ENCODE assay signal across 10 mouse cellular contexts in the genomic region with DNA sequence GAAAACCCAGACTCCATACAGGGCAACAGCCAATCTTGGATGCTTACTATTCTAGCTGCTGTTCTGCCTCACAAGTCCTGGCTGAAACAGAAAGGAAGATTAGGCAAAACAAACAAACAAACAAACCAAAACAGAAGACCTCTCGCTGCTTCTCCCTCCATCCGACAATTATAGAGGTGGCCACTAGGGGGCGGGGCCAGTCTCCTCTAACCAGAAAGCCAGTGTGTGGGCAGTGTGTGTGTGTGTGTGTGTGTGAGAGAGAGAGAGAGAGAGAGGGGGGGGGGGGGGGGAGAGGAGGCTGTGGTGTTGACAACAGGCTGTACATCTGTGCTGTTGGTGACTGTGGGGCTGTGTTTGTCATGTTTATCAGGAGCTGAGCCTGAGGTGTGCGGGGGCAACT. TPM values are rescaled to one million over a fixed set of nuclear protein-coding genes. Genes with fewer than 3 reads are reported as not detected.
A peak's percentile ranks its signal among the peaks of the same experiment; 100 is the strongest.
DNase-seq lines count a peak whose midpoint lies in the region; ATAC-seq and TF ChIP-seq lines count a peak whose summit lies in the region.
"Had no signal": no experiment of that assay in that cellular context is flagged by ENCODE, and none has a peak within 500 bp of the region (broad histone marks: within the 10 kb centered on the region; RNA-seq: fewer than 3 reads in every experiment).

No protein-coding gene starts in this region.

- TF ChIP-seq CTCF in cerebellum, adult 2 months (IDR thresholded peaks at IDR 0.05; ENCODE audit: borderline replicate concordance, insufficient read depth, low read depth, low read length) = peak; percentile 55; the same call in 1 of the 2 replicates

- no peak for TF ChIP-seq POLR2A in cerebellum, adult 2 months (IDR thresholded peaks at IDR 0.05; ENCODE audit: borderline replicate concordance, insufficient read depth, low read length)

- no peaks in the 10 kb centered on the region for H3K4me1 ChIP-seq in cerebellum, adult 2 months (ENCODE audit: control insufficient read depth, insufficient read depth, low read length)
- H3K4me1 ChIP-seq in neural tube, embryonic 15.5 days = peaks cover 15% of the 10 kb centered on the region

- peak; percentile 63 for DNase-seq in layer of hippocampus, adult 11-12 months (ENCODE audit: low spot score)
- no peak for DNase-seq in layer of hippocampus, adult 9-10 months (ENCODE audit: low spot score)
- peak; percentile 75 for DNase-seq in MN1 (ENCODE audit: low spot score)
- peak; percentile 53 to 68 for DNase-seq in cerebellum, adult 2 months
- peak; percentile 46 to 64 for DNase-seq in heart, postnatal 14 days
- DNase-seq in left cerebral cortex, postnatal 36 days (ENCODE audit: low spot score in 2 of 2) = peak; percentile 47 to 68

- intact Hi-C loops in heart, postnatal 14 days (cut with DNase I) = no loop called here
- intact Hi-C loops in left cerebral cortex, postnatal 36 days (cut with DNase I) = no loop called here

- H3K4me2 ChIP-seq in neural tube, embryonic 15.5 days = no peak overlapping the region

- ATAC-seq in neural tube, embryonic 15.5 days (ENCODE audit: low FRiP score) = 0 out of 2 replicates have a peak, but pooled peaks have one; percentile 19
- ATAC-seq in megakaryocyte-erythroid progenitor cell, adult 5-6 weeks (replicated peaks; ENCODE audit: low FRiP score, low TSS enrichment, poor library complexity, severe bottlenecking) = no peak

- no peak overlapping the region for H3K9ac ChIP-seq in neural tube, embryonic 15.5 days (replicated peaks)

- no peaks in the 10 kb centered on the region for H3K9me3 ChIP-seq in neural tube, embryonic 15.5 days (replicated peaks)

- no peak overlapping the region for H3K27ac ChIP-seq in cerebellum, adult 2 months (ENCODE audit: insufficient read depth, low read length)
- H3K27ac ChIP-seq in neural tube, embryonic 15.5 days (replicated peaks) = no peak overlapping the region

- no peaks in the 10 kb centered on the region for H3K36me3 ChIP-seq in neural tube, embryonic 15.5 days

- WGBS in cerebellum, adult 2 months = 26% methylated on average over 4 of the region's 4 CpGs
- 16% methylated on average over 4 of the region's 4 CpGs for WGBS in neural tube, embryonic 15.5 days

- no peak overlapping the region for H3K4me3 ChIP-seq in cerebellum, adult 2 months (replicated peaks; ENCODE audit: insufficient read depth, low read depth, low read length)
- H3K4me3 ChIP-seq in neural tube, embryonic 15.5 days (replicated peaks) = no peak overlapping the region
- H3K4me3 ChIP-seq: erythroblast, embryonic 14.5 days had no signal

- H3K27me3 ChIP-seq in cerebellum, adult 2 months (ENCODE audit: control insufficient read depth, insufficient read depth, low read length) = no peaks in the 10 kb centered on the region
- H3K27me3 ChIP-seq in neural tube, embryonic 15.5 days (replicated peaks) = peaks cover 95% of the 10 kb centered on the region

RNA-seq across cellular contexts. Expression of gene Cryba2, which starts 2.0 kb away (rescaled TPM):
- 1.7 and 3.3 TPM in 2 replicates for polyA plus RNA-seq in cerebellum, adult 2 months (2012; rRNA removed)
- not detected for total RNA-seq in heart, postnatal 14 days (2021)
- total RNA-seq in left cerebral cortex, postnatal 36 days (2021) = 1 to 10 TPM in 1 of 2 experiments, not detected in 1; 1.2 TPM
- polyA plus RNA-seq in neural tube, embryonic 15.5 days (2015; fragmentation: Nextera tagmentation; extraction: Ambion mirVana) = 0.41 and 1.5 TPM in 2 replicates
- total RNA-seq in megakaryocyte-erythroid progenitor cell, adult 5-6 weeks (2014; fragmentation: Nextera tagmentation) = not detected in 2 replicates
- total RNA-seq in megakaryocyte-erythroid progenitor cell, adult 5-6 weeks (2017) = not detected in 2 replicates
- polyA plus RNA-seq: erythroblast, embryonic 14.5 days; liver, embryonic 16.5 days had no signal

RNA-seq across cellular contexts. Expression of gene Fev, which starts 9.7 kb away (rescaled TPM):
- 0.46 and 1.1 TPM in 2 replicates for polyA plus RNA-seq in cerebellum, adult 2 months (2012; rRNA removed)
- not detected for total RNA-seq in heart, postnatal 14 days (2021)
- total RNA-seq in left cerebral cortex, postnatal 36 days (2021) = not detected
- polyA plus RNA-seq in neural tube, embryonic 15.5 days (2015; fragmentation: Nextera tagmentation; extraction: Ambion mirVana) = 0.73 TPM in 1 of 2 replicates, not detected in the other
- not detected in 2 replicates for total RNA-seq in megakaryocyte-erythroid progenitor cell, adult 5-6 weeks (2014; fragmentation: Nextera tagmentation)
- not detected in 2 replicates for total RNA-seq in megakaryocyte-erythroid progenitor cell, adult 5-6 weeks (2017)
- polyA plus RNA-seq: erythroblast, embryonic 14.5 days; liver, embryonic 16.5 days had no signal

RNA-seq across cellular contexts. Expression of gene Cdk5r2, which starts 40.2 kb away (rescaled TPM):
- 83.2 and 85.2 TPM in 2 replicates for polyA plus RNA-seq in cerebellum, adult 2 months (2012; rRNA removed)
- not detected for total RNA-seq in heart, postnatal 14 days (2021)
- total RNA-seq in left cerebral cortex, postnatal 36 days (2021) = 100 to 1,000 TPM; 384 to 481 TPM
- polyA plus RNA-seq in neural tube, embryonic 15.5 days (2015; fragmentation: Nextera tagmentation; extraction: Ambion mirVana) = 10.0 and 11.6 TPM in 2 replicates
- not detected in 2 replicates for total RNA-seq in megakaryocyte-erythroid progenitor cell, adult 5-6 weeks (2014; fragmentation: Nextera tagmentation)
- total RNA-seq in megakaryocyte-erythroid progenitor cell, adult 5-6 weeks (2017) = not detected in 2 replicates
- polyA plus RNA-seq: erythroblast, embryonic 14.5 days; liver, embryonic 16.5 days had no signal

RNA-seq across cellular contexts. Expression of gene Cfap65, which starts 40.4 kb away (rescaled TPM):
- polyA plus RNA-seq in cerebellum, adult 2 months (2012; rRNA removed) = 2.6 and 3.7 TPM in 2 replicates
- under 1 TPM in 1 of 2 experiments, not detected in 1; 0.45 TPM for total RNA-seq in heart, postnatal 14 days (2021)
- 1 to 10 TPM; 1.7 to 2.6 TPM for total RNA-seq in left cerebral cortex, postnatal 36 days (2021)
- polyA plus RNA-seq in neural tube, embryonic 15.5 days (2015; fragmentation: Nextera tagmentation; extraction: Ambion mirVana) = 0.41 and 0.43 TPM in 2 replicates
- total RNA-seq in megakaryocyte-erythroid progenitor cell, adult 5-6 weeks (2014; fragmentation: Nextera tagmentation) = not detected in 2 replicates
- total RNA-seq in megakaryocyte-erythroid progenitor cell, adult 5-6 weeks (2017) = not detected in 2 replicates
- polyA plus RNA-seq: erythroblast, embryonic 14.5 days; liver, embryonic 16.5 days had no signal

RNA-seq across cellular contexts. Expression of gene Ihh, which starts 56.5 kb away (rescaled TPM):
- 0.33 and 0.49 TPM in 2 replicates for polyA plus RNA-seq in cerebellum, adult 2 months (2012; rRNA removed)
- under 1 TPM in 1 of 2 experiments, not detected in 1; 0.12 TPM for total RNA-seq in heart, postnatal 14 days (2021)
- under 1 TPM; 0.37 to 0.48 TPM for total RNA-seq in left cerebral cortex, postnatal 36 days (2021)
- 0.84 and 3.0 TPM in 2 replicates for polyA plus RNA-seq in neural tube, embryonic 15.5 days (2015; fragmentation: Nextera tagmentation; extraction: Ambion mirVana)
- total RNA-seq in megakaryocyte-erythroid progenitor cell, adult 5-6 weeks (2014; fragmentation: Nextera tagmentation) = not detected in 2 replicates
- 0.80 TPM in 1 of 2 replicates, not detected in the other for total RNA-seq in megakaryocyte-erythroid progenitor cell, adult 5-6 weeks (2017)

Comparison
In these comparisons a context has a peak if more than half of its experiments do, and no peak if none do; other contexts are left out.
1. RNA of gene Cdk5r2, which starts 40.2 kb away (total RNA-seq): 384 to 481 TPM in left cerebral cortex, postnatal 36 days; not detected in heart, postnatal 14 days and not detected in megakaryocyte-erythroid progenitor cell, adult 5-6 weeks; every median in the first group is over 100 times any median in the second.